Mouse (Mus musculus) ES-E14 (cell line): ENCODE measurements at regions not wholly inside any gene's neighbourhood (a gene's known extent, or its start where the extent isn't known, plus 50 kb on each side); places are given as distances from the start of the nearest gene placed in this dataset.

ENCODE experiments used
- DNase-seq: peaks from one replicate; pipeline ENCODE4 v3.0.0-alpha.2; 2013; ENCODE audit warnings: low read depth, low spot score
- H3K27ac ChIP-seq: 2 replicates; pipeline ENCODE4 v1.5.1; 2012; ENCODE audit warnings: low read depth, mild to moderate bottlenecking, low read length, moderate library complexity, mixed read lengths; ENCODE audit not compliant: poor library complexity, insufficient read depth, severe bottlenecking
- H3K36me3 ChIP-seq: 2 replicates; pipeline ENCODE4 v1.6.1; 2012; ENCODE audit warnings: mild to moderate bottlenecking, low read length, moderate library complexity, mixed read lengths; ENCODE audit not compliant: control insufficient read depth, poor library complexity, insufficient read depth, severe bottlenecking
- H3K4me1 ChIP-seq, 2 experiments: fragments of 150-350 bp in 1 of 2; sonication (generic) in 1 of 2; 2 replicates each; pipeline ENCODE4 v1.6.1; 2012; ENCODE audit warnings: low read length in 2 of 2, mild to moderate bottlenecking in 1 of 2, mixed read lengths in 1 of 2; ENCODE audit not compliant: control insufficient read depth in 2 of 2, insufficient read depth in 2 of 2, poor library complexity in 1 of 2
- H3K4me3 ChIP-seq, 2 experiments: fragments of 150-350 bp in 1 of 2; sonication (generic) in 1 of 2; 2 replicates each; pipeline ENCODE4 v1.5.1; 2012; ENCODE audit warnings: low read length in 2 of 2, low read depth in 1 of 2, mild to moderate bottlenecking in 1 of 2, mixed read lengths in 1 of 2; ENCODE audit not compliant: insufficient read depth in 1 of 2, poor library complexity in 1 of 2, severe bottlenecking in 1 of 2
- H3K9ac ChIP-seq: 2 replicates; pipeline ENCODE4 v1.6.1; 2012; ENCODE audit warnings: low read depth, mild to moderate bottlenecking, low read length, mixed read lengths; ENCODE audit not compliant: poor library complexity, insufficient read depth, severe bottlenecking
- H3K9me3 ChIP-seq: fragments of 150-350 bp; sonication (generic); 2 replicates; pipeline ENCODE4 v1.6.1; 2012; ENCODE audit warnings: low read depth, mild to moderate bottlenecking, low read length; ENCODE audit not compliant: control insufficient read depth, insufficient read depth
- CHD2 ChIP-seq: IDR thresholded peaks from 2 replicates; pipeline ENCODE4 v1.6.1; 2014; ENCODE audit warnings: mild to moderate bottlenecking, low read depth, low read length, inconsistent platforms
- HCFC1 ChIP-seq: IDR thresholded peaks from 2 replicates; pipeline ENCODE4 v1.6.1; 2012; ENCODE audit warnings: low read length, inconsistent platforms, borderline replicate concordance; ENCODE audit not compliant: insufficient read depth
- MAFK ChIP-seq: IDR thresholded peaks from 2 replicates; pipeline ENCODE4 v1.6.1; 2014; ENCODE audit warnings: mild to moderate bottlenecking, low read depth, low read length, inconsistent platforms; ENCODE audit not compliant: insufficient read depth
- ZC3H11A ChIP-seq: IDR thresholded peaks from 2 replicates; pipeline ENCODE4 v1.6.1; 2012; ENCODE audit warnings: low read depth, mild to moderate bottlenecking, inconsistent platforms, low read length, borderline replicate concordance
- ZNF384 ChIP-seq: IDR thresholded peaks from 2 replicates; pipeline ENCODE4 v1.6.1; 2012; ENCODE audit warnings: low read depth, low read length, inconsistent platforms
- in situ Hi-C, 2 experiments: fragments of 600-800 bp; cut with MboI; formaldehyde crosslinking; loops; one replicate each; pipeline ENCODE4 v1.15.1; 2025; ENCODE audit warnings: low sequenced_read_pairs in 2 of 2, inconsistent platforms in 1 of 2; ENCODE audit not compliant: unreplicated experiment in 2 of 2

GRCm38 (mm10) chr13:69971281-69972057, 169.3 kb downstream of the Med10 start:
- no peaks in the 10 kb centered on the region for H3K4me1 ChIP-seq
- no peak overlapping the region for H3K4me3 ChIP-seq
- in situ Hi-C loops, result no loop called here
- H3K9me3 ChIP-seq, result no peaks in the 10 kb centered on the region
- H3K9ac ChIP-seq, result no peak overlapping the region
- no peak overlapping the region for H3K27ac ChIP-seq
- DNase-seq, result no peak
- no peak for TF ChIP-seq MAFK
- TF ChIP-seq ZNF384, result no peak
- no peak for TF ChIP-seq CHD2
- no peak for TF ChIP-seq ZC3H11A
- no peak for TF ChIP-seq HCFC1
- H3K36me3 ChIP-seq, result no peaks in the 10 kb centered on the region

- H3K9me3 ChIP-seq, result no peaks in the 10 kb centered on the region
- H3K36me3 ChIP-seq, result no peaks in the 10 kb centered on the region
- H3K27ac ChIP-seq, result no peak overlapping the region
- in situ Hi-C loops, result no loop called here
- DNase-seq, result no peak
- TF ChIP-seq ZNF384, result no peak
- no peak for TF ChIP-seq MAFK
- no peak for TF ChIP-seq HCFC1
- TF ChIP-seq CHD2, result no peak
- no peak for TF ChIP-seq ZC3H11A
- H3K4me1 ChIP-seq, result no peaks in the 10 kb centered on the region
- H3K4me3 ChIP-seq, result no peak overlapping the region
- no peak overlapping the region for H3K9ac ChIP-seq
Measured at GRCm38 (mm10) chr13:69974835-69975234, 172.6 kb downstream of the Med10 start.

- in situ Hi-C loops, result no loop called here
- DNase-seq, result no peak
- Histone ChIP-seq H3K9me3 (no peaks in the 10 kb centered on the region), H3K4me1 (no peaks in the 10 kb centered on the region), H3K4me3 (no peak overlapping the region), H3K9ac (no peak overlapping the region), H3K36me3 (no peaks in the 10 kb centered on the region), H3K27ac (no peak overlapping the region)
- TF ChIP-seq CHD2 (no peak), ZC3H11A (no peak), HCFC1 (no peak), MAFK (no peak), ZNF384 (no peak)
Measured at GRCm38 (mm10) chr13:69984159-69984558, 182.0 kb downstream of the Med10 start.

- H3K9ac ChIP-seq, result no peak overlapping the region
- in situ Hi-C loops, result no loop called here
- no peak overlapping the region for H3K27ac ChIP-seq
- H3K9me3 ChIP-seq, result no peaks in the 10 kb centered on the region
- TF ChIP-seq HCFC1 (no peak), CHD2 (no peak), ZNF384 (no peak), MAFK (no peak), ZC3H11A (no peak)
- H3K4me1 ChIP-seq, result no peaks in the 10 kb centered on the region
- H3K36me3 ChIP-seq, result no peaks in the 10 kb centered on the region
- DNase-seq, result no peak
- no peak overlapping the region for H3K4me3 ChIP-seq
Measured at GRCm38 (mm10) chr13:69987181-69987580, 185.0 kb downstream of the Med10 start.

- TF ChIP-seq HCFC1, result no peak
- no peak for DNase-seq
Measured at GRCm38 (mm10) chr13:69988319-69988718, 186.1 kb downstream of the Med10 start.

More at GRCm38 (mm10) chr13:69988319-69988718, 186.1 kb downstream of the Med10 start:
- Histone ChIP-seq H3K4me1 (no peaks in the 10 kb centered on the region), H3K4me3 (no peak overlapping the region), H3K36me3 (no peaks in the 10 kb centered on the region), H3K27ac (no peak overlapping the region), H3K9ac (no peak overlapping the region), H3K9me3 (no peaks in the 10 kb centered on the region)
- in situ Hi-C loops, result no loop called here
